Mouse (Mus musculus) C2C12 (cell line): Measurements from ENCODE around the gene Ttbk2. TPM values are rescaled to one million over a fixed set of nuclear protein-coding genes. Genes with fewer than 3 reads are reported as not detected.

Experiments used
- H3K27me3 ChIP-seq: one replicate; pipeline ENCODE4 v1.6.1; 2011; ENCODE audit not compliant: control insufficient read depth, insufficient read depth, insufficient read length
- H3K36me3 ChIP-seq: one replicate; pipeline ENCODE4 v1.6.1; 2011; ENCODE audit not compliant: control insufficient read depth, insufficient read depth
- H3K4me3 ChIP-seq: one replicate; pipeline ENCODE4 v1.5.1; 2011; ENCODE audit warnings: mild to moderate bottlenecking, control low read depth; ENCODE audit not compliant: poor library complexity, insufficient read depth, severe bottlenecking
- H3K79me2 ChIP-seq: one replicate; pipeline ENCODE4 v1.6.1; 2011; ENCODE audit not compliant: control insufficient read depth, insufficient read depth
- H3K79me3 ChIP-seq: one replicate; pipeline ENCODE4 v1.6.1; 2011; ENCODE audit warnings: low read depth, control low read depth
- H3ac ChIP-seq: one replicate; pipeline ENCODE3; 2011; ENCODE audit warnings: low read depth; ENCODE audit not compliant: control insufficient read depth, insufficient read length
- CEBPB ChIP-seq: IDR thresholded peaks from one replicate; pipeline ENCODE4 v1.6.1; 2011; ENCODE audit warnings: low read depth, mild to moderate bottlenecking, control low read depth, moderate library complexity
- CTCF ChIP-seq: IDR thresholded peaks from one replicate; pipeline ENCODE4 v1.5.1; 2011; ENCODE audit not compliant: control insufficient read depth, insufficient read depth, insufficient read length
- FOSL1 ChIP-seq: IDR thresholded peaks from one replicate; pipeline ENCODE4 v1.8.0; 2011; ENCODE audit warnings: mild to moderate bottlenecking, low read length; ENCODE audit not compliant: poor library complexity, insufficient read depth, severe bottlenecking
- MAX ChIP-seq: IDR thresholded peaks from one replicate; pipeline ENCODE4 v1.6.1; 2011; ENCODE audit warnings: mild to moderate bottlenecking, control low read depth
- MYOD1 ChIP-seq: IDR thresholded peaks from one replicate; pipeline ENCODE4 v1.6.1; 2011; ENCODE audit warnings: low read depth; ENCODE audit not compliant: control insufficient read depth, insufficient read length
- MYOG ChIP-seq: IDR thresholded peaks from one replicate; pipeline ENCODE4 v1.6.1; 2011; ENCODE audit not compliant: control insufficient read depth, insufficient read length; ENCODE audit errors: extremely low read depth
- USF1 ChIP-seq: IDR thresholded peaks from one replicate; pipeline ENCODE4 v1.6.1; 2011; ENCODE audit warnings: low read depth, mild to moderate bottlenecking, control low read depth, moderate library complexity
- polyA plus RNA-seq: library from polyadenylated mRNA; unstranded; fragments of >200 nt; fragmentation: generic; extraction: Trizol; gene quantifications from one replicate; pipeline ENCODE4 v1.2.1, GENCODE M21; 2012; ENCODE audit warnings: missing spikeins

Gene Ttbk2
- polyA plus RNA-seq, 1 experiment, result 2.0 TPM

GRCm38 (mm10) chr2:120710948-120711347 is 139.5 kb downstream of the Ttbk2 start:
- H3K36me3 ChIP-seq, result peaks cover 51% of the 10 kb centered on the region
- H3K79me3 ChIP-seq, result no peaks in the 10 kb centered on the region
- no peak overlapping the region for H3ac ChIP-seq
- H3K79me2 ChIP-seq, result no peaks in the 10 kb centered on the region
- TF ChIP-seq MYOD1, result no peak
- no peak for TF ChIP-seq MYOG
- no peak for TF ChIP-seq MAX
- TF ChIP-seq USF1, result no peak
- no peak for TF ChIP-seq CEBPB
- TF ChIP-seq FOSL1, result no peak
- no peak overlapping the region for H3K4me3 ChIP-seq
- no peaks in the 10 kb centered on the region for H3K27me3 ChIP-seq

GRCm38 (mm10) chr2:120710154-120710553 is 140.2 kb downstream of the Ttbk2 start:
- TF ChIP-seq CEBPB (no peak), MAX (no peak), MYOG (no peak), MYOD1 (no peak), USF1 (no peak), CTCF (no peak), FOSL1 (no peak)
- Histone ChIP-seq H3ac (no peak overlapping the region), H3K36me3 (peaks cover 43% of the 10 kb centered on the region), H3K27me3 (no peaks in the 10 kb centered on the region), H3K79me2 (no peaks in the 10 kb centered on the region), H3K4me3 (no peak overlapping the region), H3K79me3 (no peaks in the 10 kb centered on the region)

GRCm38 (mm10) chr2:120707041-120707440 is 143.4 kb downstream of the Ttbk2 start:
- H3K27me3 ChIP-seq, result no peaks in the 10 kb centered on the region
- H3K36me3 ChIP-seq, result peaks cover 13% of the 10 kb centered on the region
- no peaks in the 10 kb centered on the region for H3K79me2 ChIP-seq
- H3ac ChIP-seq, result no peak overlapping the region
- TF ChIP-seq CTCF (no peak), MYOG (no peak), CEBPB (no peak)
- H3K4me3 ChIP-seq, result no peak overlapping the region
- no peaks in the 10 kb centered on the region for H3K79me3 ChIP-seq

GRCm38 (mm10) chr2:120702675-120703074 is 147.7 kb downstream of the Ttbk2 start:
- TF ChIP-seq MYOD1 (no peak), FOSL1 (no peak), CEBPB (no peak)
- Histone ChIP-seq H3K36me3 (peaks cover 6% of the 10 kb centered on the region), H3ac (no peak overlapping the region), H3K27me3 (no peaks in the 10 kb centered on the region), H3K79me2 (no peaks in the 10 kb centered on the region), H3K4me3 (no peak overlapping the region), H3K79me3 (no peaks in the 10 kb centered on the region)

- no peak overlapping the region for H3ac ChIP-seq
- TF ChIP-seq MYOD1 (no peak), USF1 (no peak), MAX (no peak), CTCF (no peak), CEBPB (no peak), FOSL1 (no peak), MYOG (no peak)
- H3K79me3 ChIP-seq, result no peaks in the 10 kb centered on the region
- no peaks in the 10 kb centered on the region for H3K79me2 ChIP-seq
- H3K36me3 ChIP-seq, result peaks cover 16% of the 10 kb centered on the region
- H3K4me3 ChIP-seq, result no peak overlapping the region
- H3K27me3 ChIP-seq, result no peaks in the 10 kb centered on the region
Observed at GRCm38 (mm10) chr2:120700379-120700885, 150.0 kb downstream of the Ttbk2 start.

- no peaks in the 10 kb centered on the region for H3K79me2 ChIP-seq
- no peak overlapping the region for H3K4me3 ChIP-seq
- no peaks in the 10 kb centered on the region for H3K27me3 ChIP-seq
- H3K36me3 ChIP-seq, result peaks cover 20% of the 10 kb centered on the region
- TF ChIP-seq CTCF, result no peak
- no peak for TF ChIP-seq MAX
- no peak for TF ChIP-seq MYOD1
- TF ChIP-seq MYOG, result no peak
- TF ChIP-seq CEBPB, result no peak
- TF ChIP-seq USF1, result no peak
- no peak for TF ChIP-seq FOSL1
- H3K79me3 ChIP-seq, result no peaks in the 10 kb centered on the region
- H3ac ChIP-seq, result no peak overlapping the region
Observed at GRCm38 (mm10) chr2:120697767-120698166, 152.6 kb downstream of the Ttbk2 start.

Other genes with a start within 250 kb of the Ttbk2 start
- 4.1 TPM for gene Haus2, start 241.2 kb downstream of the Ttbk2 start, polyA plus RNA-seq
- 8.0 TPM for gene Lrrc57, start 241.1 kb downstream of the Ttbk2 start, polyA plus RNA-seq
- 2.7 TPM for gene Stard9, start 221.5 kb downstream of the Ttbk2 start, polyA plus RNA-seq
- gene Cdan1, start 476 bp downstream of the Ttbk2 start, polyA plus RNA-seq, result 6.5 TPM
- gene Ubr1, start 120.1 kb upstream of the Ttbk2 start, polyA plus RNA-seq, result 5.6 TPM
- 4.9 TPM for gene Tmem62, start 126.4 kb upstream of the Ttbk2 start, polyA plus RNA-seq
- gene Ccndbp1, start 157.8 kb upstream of the Ttbk2 start, polyA plus RNA-seq, result 21.1 TPM
- not detected for gene Epb42, start 186.5 kb upstream of the Ttbk2 start, polyA plus RNA-seq
- 0.13 TPM for gene Tgm5, start 235.2 kb upstream of the Ttbk2 start, polyA plus RNA-seq